Mouse (Mus musculus): Measurements from ENCODE around the gene Romo1.
"Not testable (repeated sequence)": the region's sequence is repeated elsewhere in the genome, so short reads cannot be mapped to it uniquely, and the experiment has no call there.

Romo1 gene

GRCm38 (mm10) chr2:156143953-156144724, at the start of gene Romo1, which contains the start of gene Nfs1:
Gene Romo1 (plus strand): TSS chr2:156144039.
Gene Nfs1 (minus strand): TSS chr2:156144186.
- peak; percentile 97 for DNase-seq (ENCODE audit: extremely low spot score, low spot score)

DNA sequence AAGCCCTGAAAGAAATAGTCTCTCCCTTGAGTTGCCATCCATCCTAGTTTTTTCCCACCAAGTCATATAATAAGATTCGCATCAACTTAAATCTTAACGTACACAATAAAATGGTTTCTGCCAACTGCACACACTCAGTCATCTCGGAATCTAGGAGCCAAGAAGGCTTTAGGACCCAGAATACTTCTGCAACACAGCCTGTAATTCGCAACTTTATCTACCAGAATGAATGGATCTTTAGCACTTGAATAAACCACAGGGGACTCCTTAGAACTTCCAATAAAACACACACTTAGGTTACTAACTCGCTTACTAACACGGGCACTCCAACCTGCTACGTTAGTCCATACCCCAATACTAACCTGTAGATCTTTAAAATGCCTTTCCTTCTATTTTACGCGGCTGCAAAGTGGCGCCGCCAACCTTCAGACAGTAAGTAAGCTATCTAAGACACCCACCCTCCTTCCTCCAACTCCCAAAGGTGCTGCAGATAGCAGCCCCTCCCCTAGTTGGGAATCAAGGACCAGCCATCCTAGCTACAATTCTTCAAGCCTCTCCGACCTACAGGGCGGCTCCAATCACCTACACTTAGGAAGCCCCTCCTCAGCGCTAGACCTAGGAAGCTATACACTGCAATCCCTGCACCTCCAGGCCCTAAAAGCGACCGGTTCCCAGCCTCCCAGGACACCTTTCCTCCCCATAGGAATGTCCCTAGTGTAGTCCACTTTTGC, 33.0 kb upstream of the Romo1 start:
- no peak for DNase-seq (ENCODE audit: extremely low spot score, low spot score)

GRCm38 (mm10) chr2:156111358-156112079, 32.3 kb upstream of the Romo1 start, which contains the start of the genes Cpne1 and Rbm12:
Gene Cpne1 (minus strand): TSS chr2:156111965.
Gene Rbm12 (minus strand): TSS chr2:156111978.
- peak; percentile 96 for DNase-seq (ENCODE audit: extremely low spot score, low spot score)

GRCm38 (mm10) chr2:156112080-156112423, 31.8 kb upstream of the Romo1 start:
- DNase-seq (ENCODE audit: extremely low spot score, low spot score), result not testable (repeated sequence)

DNA sequence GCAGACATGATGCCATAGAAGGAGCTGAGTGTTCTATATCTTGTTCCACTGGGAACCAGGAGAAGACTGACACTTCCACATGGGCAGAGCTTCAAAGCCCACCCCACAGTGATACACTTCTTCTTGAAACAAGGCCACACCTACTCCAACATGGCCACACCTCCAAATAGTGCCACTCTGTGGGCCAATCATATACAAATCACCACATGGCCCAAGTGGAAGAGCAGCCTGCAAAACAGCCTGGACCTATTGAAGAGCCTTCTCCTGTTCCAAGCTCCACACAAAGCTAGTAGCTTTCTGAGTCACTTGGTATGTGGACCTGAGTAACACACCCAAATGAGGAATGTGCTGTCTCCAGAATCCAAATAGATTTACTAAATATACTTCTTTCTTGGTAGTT, 24.3 kb upstream of the Romo1 start:
- no peak for DNase-seq (ENCODE audit: extremely low spot score, low spot score)

DNA sequence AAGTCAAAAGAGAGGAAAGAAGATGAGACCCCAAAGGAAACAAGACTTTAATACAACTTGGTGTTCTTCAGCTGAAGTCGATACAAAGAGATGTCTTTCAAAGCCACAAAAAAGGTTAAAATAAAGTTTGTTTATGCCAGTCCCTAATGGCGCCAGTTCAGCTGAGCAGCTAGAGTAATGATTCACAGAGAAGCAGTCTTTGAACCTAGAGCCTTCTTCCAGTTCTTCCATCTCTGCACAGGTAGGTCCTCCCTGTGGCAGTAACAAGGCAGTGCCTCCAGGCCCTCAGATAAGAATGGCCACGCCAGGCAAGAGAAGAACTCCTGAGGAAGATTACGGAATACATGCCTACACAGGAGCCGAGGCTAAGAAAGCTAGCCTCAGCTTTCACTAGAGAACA, 20.1 kb upstream of the Romo1 start:
- DNase-seq (ENCODE audit: extremely low spot score, low spot score), result no peak

GRCm38 (mm10) chr2:156126992-156127391, 16.8 kb upstream of the Romo1 start, which contains the start of gene Gm28036:
Gene Gm28036 (minus strand): TSS chr2:156127092.
- DNase-seq (ENCODE audit: extremely low spot score, low spot score), result no peak

GRCm38 (mm10) chr2:156134161-156134560, 9.7 kb upstream of the Romo1 start:
- no peak for DNase-seq (ENCODE audit: extremely low spot score, low spot score)

GRCm38 (mm10) chr2:156135695-156136094, 8.1 kb upstream of the Romo1 start:
- DNase-seq (ENCODE audit: extremely low spot score, low spot score), result no peak

DNA sequence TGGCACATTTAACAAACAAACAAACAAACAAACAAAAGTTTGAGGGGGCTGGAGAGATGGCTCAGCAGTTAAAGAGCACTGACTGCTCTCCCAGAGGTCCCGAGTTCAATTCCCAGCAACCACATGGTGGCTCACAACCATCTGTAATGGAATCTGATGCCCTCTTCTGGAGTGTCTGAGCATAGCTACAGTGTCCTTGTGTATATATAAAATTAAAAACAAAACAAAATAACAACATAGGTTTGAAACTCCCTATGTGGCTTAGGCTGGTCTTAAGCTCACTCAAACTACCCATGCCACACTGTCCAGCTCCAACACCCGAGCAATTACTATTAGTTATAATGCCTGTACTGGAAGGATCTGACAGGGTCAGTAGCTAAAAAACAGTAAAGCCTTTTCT, 1.0 kb upstream of the Romo1 start:
- DNase-seq (ENCODE audit: extremely low spot score, low spot score), result no peak

- DNase-seq (ENCODE audit: extremely low spot score, low spot score), result no peak
These were observed 472 bp upstream of the Romo1 start for GRCm38 (mm10) chr2:156143367-156143766.

- no peak for DNase-seq (ENCODE audit: extremely low spot score, low spot score)
These were observed 1.8 kb downstream of the Romo1 start for GRCm38 (mm10) chr2:156145486-156146130.

- no peak for DNase-seq (ENCODE audit: extremely low spot score, low spot score)
These were observed 2.6 kb downstream of the Romo1 start for GRCm38 (mm10) chr2:156146272-156146989.

GRCm38 (mm10) chr2:156147316-156147915, 3.6 kb downstream of the Romo1 start:
- no peak for DNase-seq (ENCODE audit: extremely low spot score, low spot score)

GRCm38 (mm10) chr2:156151538-156151937, 7.7 kb downstream of the Romo1 start:
- DNase-seq (ENCODE audit: extremely low spot score, low spot score), result no peak

DNA sequence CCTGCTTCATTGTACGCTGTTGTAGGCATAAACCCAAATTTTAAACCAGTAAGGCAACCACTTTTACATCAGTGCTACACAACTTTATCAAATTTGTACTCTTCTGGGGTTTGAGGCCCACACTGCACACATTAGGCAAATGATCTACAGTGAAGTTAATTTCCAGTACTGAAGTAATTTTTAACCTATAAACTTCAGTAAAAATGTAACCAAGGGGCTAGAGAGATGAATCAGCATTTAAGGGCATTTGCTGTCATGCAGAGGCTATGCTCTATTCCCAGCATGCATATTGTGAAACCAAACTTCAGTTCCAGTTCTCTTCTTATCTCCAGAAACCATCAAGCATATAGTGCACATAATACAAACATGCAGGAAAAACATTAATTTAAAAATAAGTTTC, 21.6 kb downstream of the Romo1 start:
- DNase-seq (ENCODE audit: extremely low spot score, low spot score), result no peak

GRCm38 (mm10) chr2:156166557-156166956, 22.7 kb downstream of the Romo1 start:
- DNase-seq (ENCODE audit: extremely low spot score, low spot score), result no peak

- DNase-seq (ENCODE audit: extremely low spot score, low spot score), result no peak
These were observed 33.2 kb downstream of the Romo1 start for GRCm38 (mm10) chr2:156177079-156177478.

GRCm38 (mm10) chr2:156177651-156178050, 33.8 kb downstream of the Romo1 start:
- DNase-seq (ENCODE audit: extremely low spot score, low spot score), result no peak

Measured in neural tube, embryonic 10.5 days (tissue).